Mouse (Mus musculus) v-Abl transformed pro-B cells (cell line): Measurements from ENCODE around the gene Tmem52.
"Not testable (repeated sequence)": the region's sequence is repeated elsewhere in the genome, so short reads cannot be mapped to it uniquely, and the experiment has no call there.

Experiments
- in situ Hi-C, 2 experiments: fragments of 400-800 bp; cut with MboI; formaldehyde crosslinking; loops; one replicate each; pipeline ENCODE4 v1.15.1; 2025; ENCODE audit not compliant: unreplicated experiment in 2 of 2

Tmem52 gene

GRCm38 (mm10) chr4:155468952-155469351 lies at the start of gene Tmem52:
Tmem52 (plus strand) TSS chr4:155469114.
- in situ Hi-C loops, result loop anchor here in 1 of 2 experiments (5.0 to 25.0 kb wide), 2 partner anchors 152 to 582 kb away; partner anchors contain the start of gene Fam213b

DNA sequence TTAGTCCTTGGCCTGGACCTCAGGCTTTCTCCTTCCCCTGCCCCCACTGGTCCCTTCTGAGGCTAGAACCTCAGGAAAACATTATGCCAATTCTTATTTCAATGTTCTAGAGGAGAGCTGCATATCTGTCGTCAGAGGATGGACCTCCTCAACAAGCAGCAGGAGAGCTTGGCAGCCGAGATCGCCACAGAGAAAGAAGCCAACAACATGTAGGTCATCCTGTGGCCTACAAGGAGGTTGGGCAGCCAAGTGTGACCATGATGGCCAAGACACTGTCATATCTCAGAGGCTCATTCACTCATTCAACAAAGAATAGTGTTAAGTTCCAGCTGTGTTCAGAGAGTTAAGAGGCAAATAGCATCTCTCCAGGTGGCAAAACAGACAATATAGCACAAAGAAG lies 48.8 kb upstream of the Tmem52 start:
- in situ Hi-C loops, result no loop called here

DNA sequence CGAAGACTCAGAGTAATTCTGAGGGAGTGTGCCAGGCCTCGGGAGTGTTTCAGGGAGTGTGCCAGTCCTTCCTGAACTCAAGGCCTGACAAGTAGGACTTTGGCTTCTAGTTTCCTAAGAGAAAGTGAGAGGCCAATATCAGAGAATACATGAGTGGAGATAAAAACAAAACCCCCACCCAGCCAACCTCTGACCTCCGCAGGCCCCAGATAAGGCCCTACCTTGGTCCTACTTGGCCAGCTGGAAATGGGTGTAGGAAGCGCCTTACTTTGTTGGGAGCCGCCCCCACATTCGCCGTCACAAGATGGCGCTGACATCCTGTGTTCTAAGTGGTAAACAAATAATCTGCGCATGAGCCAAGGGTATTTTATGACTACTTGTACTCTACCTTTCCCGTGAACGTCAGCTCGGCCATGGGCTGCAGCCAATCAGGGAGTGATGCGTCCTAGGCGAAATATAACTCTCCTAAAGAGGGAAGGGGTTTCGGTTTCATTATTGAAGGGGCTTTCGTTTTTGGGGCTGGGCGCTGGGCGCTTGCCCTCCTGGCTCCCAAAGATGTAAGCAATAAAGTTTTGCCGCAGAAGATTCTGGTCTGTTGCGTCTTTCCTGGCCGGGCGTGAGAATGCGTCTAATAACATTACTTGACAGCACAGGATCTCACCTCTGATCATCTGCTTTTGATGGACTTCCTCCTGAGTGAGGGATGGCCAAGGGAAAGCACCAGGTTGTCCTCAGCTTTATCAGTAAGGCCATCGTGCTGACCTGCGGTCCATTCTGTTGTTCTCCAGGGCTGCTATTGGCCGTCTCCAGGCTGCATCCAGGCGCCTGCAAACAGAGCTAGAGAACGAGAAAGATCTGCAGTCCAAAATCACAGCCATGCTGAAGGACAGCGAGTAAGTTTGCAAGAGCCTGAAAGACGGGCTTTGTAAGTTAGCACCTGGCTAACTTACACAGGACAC lies 47.2 kb upstream of the Tmem52 start:
- in situ Hi-C loops, result not testable (repeated sequence)

GRCm38 (mm10) chr4:155423988-155424387 lies 44.9 kb upstream of the Tmem52 start:
- in situ Hi-C loops, result no loop called here

DNA sequence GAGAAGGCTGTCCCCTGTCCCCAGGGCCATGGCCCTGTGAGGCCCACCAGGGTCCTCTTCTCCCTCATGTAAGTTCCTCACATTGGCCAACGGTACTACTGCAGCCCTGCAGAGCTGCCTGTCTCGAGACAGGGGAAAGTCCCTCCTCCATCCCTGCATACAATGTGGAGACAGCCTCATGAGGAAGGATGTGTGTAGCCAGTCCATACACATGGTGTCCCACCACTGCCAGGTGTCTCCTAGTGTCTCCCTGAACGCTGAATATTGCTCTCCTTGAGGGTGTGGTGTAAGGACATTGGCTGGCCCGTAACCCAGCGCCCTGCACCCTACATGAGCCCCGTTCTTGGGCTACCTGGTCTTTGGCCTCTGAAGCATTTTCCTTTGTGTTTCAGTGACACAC lies 42.6 kb upstream of the Tmem52 start:
- in situ Hi-C loops, result no loop called here

- in situ Hi-C loops, result no loop called here
These were observed 40.5 kb upstream of the Tmem52 start for GRCm38 (mm10) chr4:155428442-155428841.

- in situ Hi-C loops, result no loop called here
These were observed 39.7 kb upstream of the Tmem52 start for GRCm38 (mm10) chr4:155429202-155429601.

- in situ Hi-C loops, result no loop called here
These were observed 36.6 kb upstream of the Tmem52 start for GRCm38 (mm10) chr4:155432358-155432757.

DNA sequence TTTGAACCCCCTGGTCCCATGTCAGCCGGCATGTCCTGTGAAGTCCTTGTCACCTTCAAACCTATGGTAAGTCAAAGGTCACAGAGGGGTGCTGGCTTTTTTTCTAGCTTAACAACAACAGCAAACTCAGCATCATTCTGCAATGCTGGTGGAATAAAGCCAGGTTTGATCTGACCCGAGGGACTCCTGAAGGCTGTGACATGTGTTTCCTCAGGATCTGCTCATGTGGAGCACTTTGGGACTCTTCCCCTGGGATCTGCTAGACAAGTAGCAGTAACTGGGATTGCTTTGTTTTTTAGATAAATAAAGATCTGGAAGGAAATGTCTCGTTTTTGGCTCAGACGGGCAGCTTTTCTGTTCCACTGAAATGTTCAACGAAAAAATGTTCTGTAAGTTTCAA lies 34.9 kb upstream of the Tmem52 start:
- in situ Hi-C loops, result no loop called here

DNA sequence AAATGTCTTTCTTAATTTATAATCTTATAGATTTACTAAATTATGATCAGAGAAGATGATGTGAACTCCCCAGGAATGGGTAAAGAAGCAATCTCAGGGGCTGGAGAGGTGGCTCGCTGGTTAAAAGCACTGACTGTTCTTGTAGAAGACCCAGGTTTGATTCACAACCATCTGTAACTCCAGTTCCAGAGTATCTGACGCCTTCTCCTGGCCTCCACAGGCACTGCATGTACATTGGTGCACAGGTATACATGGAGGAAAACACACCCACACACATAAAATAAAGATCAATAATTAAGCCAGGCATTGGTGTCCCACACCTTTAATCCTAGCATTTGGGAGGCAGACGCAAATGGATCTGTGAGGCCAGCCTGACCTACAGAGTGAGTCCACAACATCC lies 26.1 kb upstream of the Tmem52 start:
- in situ Hi-C loops, result no loop called here

GRCm38 (mm10) chr4:155451597-155451996 lies 17.3 kb upstream of the Tmem52 start:
- in situ Hi-C loops, result loop anchor here in 1 of 2 experiments (25.0 kb wide), 1 partner anchor 564 kb away; the partner anchor contains the start of gene Fam213b

DNA sequence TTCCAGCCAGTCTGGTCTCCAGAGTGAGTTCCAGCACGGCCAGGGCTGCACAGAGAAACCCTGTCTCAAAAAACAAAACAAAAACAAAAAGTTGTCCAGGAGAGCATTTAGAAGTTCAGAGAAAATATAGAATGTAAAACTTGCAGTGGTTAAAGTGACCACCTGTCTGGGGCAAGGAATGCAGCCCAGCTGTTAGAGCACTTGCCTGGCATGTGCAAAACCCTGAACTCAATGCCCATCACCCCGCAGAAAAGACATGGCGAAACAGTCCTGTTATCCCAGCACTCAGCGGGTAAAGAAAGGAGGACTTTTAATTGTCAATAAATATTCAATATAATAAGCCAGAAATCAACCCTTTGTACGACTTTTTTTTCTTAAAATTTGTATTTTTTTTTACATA lies 10.3 kb upstream of the Tmem52 start:
- in situ Hi-C loops, result loop anchor here in 1 of 2 experiments (25.0 kb wide), 1 partner anchor 571 kb away; the partner anchor contains the start of gene Fam213b

- in situ Hi-C loops, result loop anchor here in 1 of 2 experiments (25.0 kb wide), 1 partner anchor 576 kb away; the partner anchor contains the start of gene Fam213b
These were observed 5.9 kb upstream of the Tmem52 start for GRCm38 (mm10) chr4:155463050-155463449.

GRCm38 (mm10) chr4:155463611-155464010 lies 5.3 kb upstream of the Tmem52 start:
- in situ Hi-C loops, result loop anchor here in 1 of 2 experiments (25.0 kb wide), 1 partner anchor 576 kb away; the partner anchor contains the start of gene Fam213b

GRCm38 (mm10) chr4:155464061-155464460 lies 4.9 kb upstream of the Tmem52 start:
- in situ Hi-C loops, result loop anchor here in 1 of 2 experiments (25.0 kb wide), 1 partner anchor 577 kb away; the partner anchor contains the start of gene Fam213b

GRCm38 (mm10) chr4:155465607-155466006 lies 3.3 kb upstream of the Tmem52 start:
- in situ Hi-C loops, result loop anchor here in 1 of 2 experiments (5.0 to 25.0 kb wide), 2 partner anchors 148 to 578 kb away; partner anchors contain the start of gene Fam213b

- in situ Hi-C loops, result loop anchor here in 1 of 2 experiments (5.0 to 25.0 kb wide), 2 partner anchors 149 to 579 kb away; partner anchors contain the start of gene Fam213b
These were observed 2.8 kb upstream of the Tmem52 start for GRCm38 (mm10) chr4:155466080-155466479.

DNA sequence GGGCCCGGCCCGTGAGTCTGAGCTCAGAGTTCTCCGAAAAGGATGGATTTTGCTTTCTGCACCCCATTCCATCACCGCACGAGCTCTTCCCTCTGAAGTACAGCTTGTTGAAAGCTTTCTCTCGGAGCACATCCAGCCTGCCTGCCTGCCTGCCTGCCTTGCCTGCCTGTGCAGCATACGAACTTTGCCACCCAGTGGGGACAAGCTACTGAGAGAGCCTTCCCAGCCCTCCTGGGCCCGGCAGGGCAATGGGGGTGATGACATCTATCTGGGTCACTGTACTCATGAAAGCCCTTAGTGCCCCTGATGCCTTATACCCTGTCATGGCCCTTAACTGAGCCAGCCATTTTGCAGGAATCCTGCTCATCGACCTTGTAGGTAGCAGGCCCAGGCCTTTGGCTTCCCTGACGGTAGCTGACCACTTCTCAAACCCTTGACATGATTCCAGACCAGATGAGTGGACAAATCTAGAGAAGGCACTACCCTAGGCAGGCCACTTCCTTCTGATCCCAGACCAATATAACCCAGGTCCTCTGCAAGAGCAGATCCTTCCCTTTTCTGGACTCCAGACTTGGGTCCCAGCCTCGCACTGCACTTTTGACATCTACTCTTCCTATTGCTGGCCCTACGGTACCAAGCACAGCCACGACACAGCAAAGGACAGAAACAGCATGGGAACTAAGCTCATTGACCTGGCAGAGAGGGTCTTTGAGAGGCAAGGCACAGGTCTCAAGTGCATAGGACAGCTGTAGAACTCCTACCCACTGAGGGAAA lies 1.5 kb upstream of the Tmem52 start:
- in situ Hi-C loops, result loop anchor here in 1 of 2 experiments (5.0 to 25.0 kb wide), 2 partner anchors 150 to 580 kb away; partner anchors contain the start of gene Fam213b

GRCm38 (mm10) chr4:155469590-155470262 lies 812 bp downstream of the Tmem52 start:
- in situ Hi-C loops, result loop anchor here (5.0 to 25.0 kb wide), 3 partner anchors 145 to 582 kb away; partner anchors contain the start of gene Fam213b (in 1 of the 2)
